Mouse (Mus musculus): Measurements from ENCODE around the gene Tuba1a. TPM values are rescaled to one million over a fixed set of nuclear protein-coding genes. Genes with fewer than 3 reads are reported as not detected.
"Not testable (repeated sequence)": the region's sequence is repeated elsewhere in the genome, so short reads cannot be mapped to it uniquely, and the experiment has no call there.

The Tuba1a gene
- polyA plus RNA-seq, 2 experiments, result 44.7 to 69.0 TPM

GRCm38 (mm10) chr15:98922581-98922980, 30.9 kb downstream of the Tuba1a start:
- no peaks in the 10 kb centered on the region for H3K36me3 ChIP-seq (replicated peaks; ENCODE audit: control insufficient read depth, insufficient read depth, low read depth)
- H3K4me2 ChIP-seq (ENCODE audit: low read depth), result no peak overlapping the region
- no peak overlapping the region for H3K27ac ChIP-seq
- H3K9ac ChIP-seq (replicated peaks), result no peak overlapping the region
- H3K9me3 ChIP-seq (ENCODE audit: control insufficient read depth, low read length), result no peaks in the 10 kb centered on the region
- DNase-seq (ENCODE audit: low read depth in 3 of 3, low spot score in 3 of 3), result no peak
- H3K4me3 ChIP-seq (ENCODE audit: insufficient read depth in 1 of 2, low read depth in 2 of 2, low read length in 2 of 2), result no peak overlapping the region
- no peaks in the 10 kb centered on the region for H3K27me3 ChIP-seq (ENCODE audit: control insufficient read depth, insufficient read depth, low read length)
- peaks cover 4 to 7% of the 10 kb centered on the region in 2 experiments; a peak in 3 of 4 replicates for H3K4me1 ChIP-seq (replicated peaks; ENCODE audit: control insufficient read depth in 2 of 2, insufficient read depth in 2 of 2, low read length in 1 of 2)
- no peak for ATAC-seq (ENCODE audit: insufficient read depth)
- no peak for TF ChIP-seq CTCF (IDR thresholded peaks at IDR 0.05; ENCODE audit: low read depth)
- TF ChIP-seq EP300 (IDR thresholded peaks at IDR 0.05; ENCODE audit: low read depth), result no peak
- 44% methylated on average over 3 of the region's 3 CpGs for WGBS (ENCODE audit: insufficient replicate concordance)

GRCm38 (mm10) chr15:98921510-98921909, 32.0 kb downstream of the Tuba1a start:
- WGBS (ENCODE audit: insufficient replicate concordance), result 66% methylated on average over 5 of the region's 5 CpGs
- Histone ChIP-seq H3K9ac (replicated peaks) (no peak overlapping the region), H3K27ac (no peak overlapping the region), H3K4me1 (replicated peaks; ENCODE audit: control insufficient read depth in 2 of 2, insufficient read depth in 2 of 2, low read length in 1 of 2) (peaks cover 10 to 12% of the 10 kb centered on the region in 2 experiments), H3K4me2 (ENCODE audit: low read depth) (no peak overlapping the region), H3K27me3 (ENCODE audit: control insufficient read depth, insufficient read depth, low read length) (no peaks in the 10 kb centered on the region), H3K36me3 (replicated peaks; ENCODE audit: control insufficient read depth, insufficient read depth, low read depth) (no peaks in the 10 kb centered on the region), H3K9me3 (ENCODE audit: control insufficient read depth, low read length) (no peaks in the 10 kb centered on the region), H3K4me3 (ENCODE audit: insufficient read depth in 1 of 2, low read depth in 2 of 2, low read length in 2 of 2) (no peak overlapping the region)
- no peak for ATAC-seq (ENCODE audit: insufficient read depth)
- TF ChIP-seq EP300 (IDR thresholded peaks at IDR 0.05; ENCODE audit: low read depth) (no peak), CTCF (IDR thresholded peaks at IDR 0.05; ENCODE audit: low read depth) (no peak)
- DNase-seq (ENCODE audit: low read depth in 3 of 3, low spot score in 3 of 3), result no peak

- peak overlapping the region; percentile 71 for H3K27ac ChIP-seq
- H3K4me1 ChIP-seq (replicated peaks; ENCODE audit: control insufficient read depth in 2 of 2, insufficient read depth in 2 of 2, low read length in 1 of 2), result peaks cover 12 to 14% of the 10 kb centered on the region in 2 experiments
- H3K9ac ChIP-seq (replicated peaks), result peak overlapping the region; percentile 72
- not testable (repeated sequence) for H3K27me3 ChIP-seq (ENCODE audit: control insufficient read depth, insufficient read depth, low read length); H3K9me3 ChIP-seq (ENCODE audit: control insufficient read depth, low read length); DNase-seq (ENCODE audit: low read depth in 3 of 3, low spot score in 3 of 3); ATAC-seq (ENCODE audit: insufficient read depth); H3K36me3 ChIP-seq (replicated peaks; ENCODE audit: control insufficient read depth, insufficient read depth, low read depth)
- peak overlapping the region; percentile 78 to 84 for H3K4me3 ChIP-seq (ENCODE audit: insufficient read depth in 1 of 2, low read depth in 2 of 2, low read length in 2 of 2)
- peak overlapping the region; percentile 98 for H3K4me2 ChIP-seq (ENCODE audit: low read depth)
- 24% methylated on average over 8 of the region's 8 CpGs for WGBS (ENCODE audit: insufficient replicate concordance)
Measured at GRCm38 (mm10) chr15:98918499-98918895, 35.0 kb downstream of the Tuba1a start.

GRCm38 (mm10) chr15:98917538-98918498, 35.7 kb downstream of the Tuba1a start, which contains the start of gene Lmbr1l:
Gene Lmbr1l (minus strand): TSS chr15:98918231.
- H3K4me2 ChIP-seq (ENCODE audit: low read depth), result peak within 1 kb of the TSS; percentile 98
- peak within 1 kb of the TSS; percentile 71 for H3K27ac ChIP-seq
- peaks cover 9 to 14% of the 10 kb centered on the region in 2 experiments for H3K4me1 ChIP-seq (replicated peaks; ENCODE audit: control insufficient read depth in 2 of 2, insufficient read depth in 2 of 2, low read length in 1 of 2)
- under 1% methylated on average over 79 of the region's 82 CpGs for WGBS (ENCODE audit: insufficient replicate concordance)
- H3K27me3 ChIP-seq (ENCODE audit: control insufficient read depth, insufficient read depth, low read length), result no peaks in the 10 kb centered on the region
- peak within 1 kb of the TSS; percentile 78 to 84 for H3K4me3 ChIP-seq (ENCODE audit: insufficient read depth in 1 of 2, low read depth in 2 of 2, low read length in 2 of 2)
- no peaks in the 10 kb centered on the region for H3K9me3 ChIP-seq (ENCODE audit: control insufficient read depth, low read length)
- ATAC-seq (ENCODE audit: insufficient read depth) (peak; percentile 99), DNase-seq (ENCODE audit: low read depth in 3 of 3, low spot score in 3 of 3) (peak; percentile 97 to 98 (median 98))
- peak within 1 kb of the TSS; percentile 81 for H3K9ac ChIP-seq (replicated peaks)
- H3K36me3 ChIP-seq (replicated peaks; ENCODE audit: control insufficient read depth, insufficient read depth, low read depth), result no peaks in the 10 kb centered on the region
- TF ChIP-seq CTCF (IDR thresholded peaks at IDR 0.05; ENCODE audit: low read depth) (no peak), EP300 (IDR thresholded peaks at IDR 0.05; ENCODE audit: low read depth) (no peak)

GRCm38 (mm10) chr15:98917091-98917490, 36.4 kb downstream of the Tuba1a start:
- no peak for TF ChIP-seq CTCF (IDR thresholded peaks at IDR 0.05; ENCODE audit: low read depth)
- no peak for TF ChIP-seq EP300 (IDR thresholded peaks at IDR 0.05; ENCODE audit: low read depth)
- no peak for DNase-seq (ENCODE audit: low read depth in 3 of 3, low spot score in 3 of 3)
- 2% methylated on average over 14 of the region's 14 CpGs for WGBS (ENCODE audit: insufficient replicate concordance)
- ATAC-seq (ENCODE audit: insufficient read depth), result no peak
- peak overlapping the region; percentile 78 to 84 for H3K4me3 ChIP-seq (ENCODE audit: insufficient read depth in 1 of 2, low read depth in 2 of 2, low read length in 2 of 2)
- H3K9ac ChIP-seq (replicated peaks), result peak overlapping the region; percentile 81
- H3K27me3 ChIP-seq (ENCODE audit: control insufficient read depth, insufficient read depth, low read length), result no peaks in the 10 kb centered on the region
- H3K9me3 ChIP-seq (ENCODE audit: control insufficient read depth, low read length), result no peaks in the 10 kb centered on the region
- no peak overlapping the region for H3K27ac ChIP-seq
- H3K4me1 ChIP-seq (replicated peaks; ENCODE audit: control insufficient read depth in 2 of 2, insufficient read depth in 2 of 2, low read length in 1 of 2), result peaks cover 9 to 14% of the 10 kb centered on the region in 2 experiments
- peak overlapping the region; percentile 98 for H3K4me2 ChIP-seq (ENCODE audit: low read depth)
- H3K36me3 ChIP-seq (replicated peaks; ENCODE audit: control insufficient read depth, insufficient read depth, low read depth), result no peaks in the 10 kb centered on the region
